Mouse (Mus musculus): ENCODE measurements around the gene Yipf1. TPM values are rescaled to one million over a fixed set of nuclear protein-coding genes. Genes with fewer than 3 reads are reported as not detected.

Yipf1 gene
- polyA plus RNA-seq, 1 experiment from 2014 or later: 45.5 TPM

DNA sequence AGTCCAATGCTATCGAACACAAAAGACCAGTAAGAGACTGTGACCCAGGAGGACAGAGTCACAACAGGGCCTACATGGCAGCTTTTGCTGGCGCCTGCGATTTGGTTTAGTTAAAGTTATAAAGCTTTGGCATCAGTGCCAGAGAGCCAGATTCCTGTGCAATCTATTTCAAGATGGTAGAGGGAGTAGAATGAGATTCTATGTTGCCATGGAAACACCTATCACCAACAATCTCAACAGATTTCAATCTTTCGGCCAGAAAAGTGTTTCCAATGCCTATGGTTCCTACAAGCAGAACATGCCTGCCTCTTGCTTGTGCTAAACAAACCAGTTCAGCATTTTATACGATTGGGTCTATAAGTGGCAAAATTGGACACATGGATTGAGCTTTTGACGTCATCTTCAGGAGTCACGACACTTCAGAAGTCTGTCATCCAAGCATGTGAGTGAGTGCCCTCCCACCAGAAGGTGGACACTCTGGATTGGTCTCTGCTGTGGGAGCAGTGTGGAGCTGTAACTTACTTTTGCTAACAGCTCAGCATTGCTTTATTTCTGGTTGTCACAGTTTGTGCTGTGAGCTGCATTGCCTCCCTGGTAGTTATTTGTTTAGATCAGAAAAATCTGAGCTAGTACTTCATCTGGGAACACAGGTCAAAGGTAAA is 22.4 kb upstream of the Yipf1 start:
- DNase-seq (ENCODE audit: low spot score) (no peak), ATAC-seq (replicated peaks; ENCODE audit: low FRiP score) (no peak)
- Histone ChIP-seq H3K27me3 (replicated peaks; ENCODE audit: control insufficient read depth, insufficient read depth, low read length) (no peaks in the 10 kb centered on the region), H3K9me3 (ENCODE audit: control insufficient read depth, low read length) (no peaks in the 10 kb centered on the region), H3K27ac (ENCODE audit: low read depth, low read length) (no peak overlapping the region), H3K4me3 (ENCODE audit: low read depth, low read length) (no peak overlapping the region), H3K9ac (ENCODE audit: low read depth, low read length) (no peak overlapping the region), H3K4me2 (no peak overlapping the region), H3K36me3 (ENCODE audit: control insufficient read depth, insufficient read depth, low read length) (no peaks in the 10 kb centered on the region), H3K4me1 (replicated peaks; ENCODE audit: control insufficient read depth, insufficient read depth, low read length) (no peaks in the 10 kb centered on the region)
- 81% methylated on average over 7 of the region's 7 CpGs for whole genome bisulfite sequencing

DNA sequence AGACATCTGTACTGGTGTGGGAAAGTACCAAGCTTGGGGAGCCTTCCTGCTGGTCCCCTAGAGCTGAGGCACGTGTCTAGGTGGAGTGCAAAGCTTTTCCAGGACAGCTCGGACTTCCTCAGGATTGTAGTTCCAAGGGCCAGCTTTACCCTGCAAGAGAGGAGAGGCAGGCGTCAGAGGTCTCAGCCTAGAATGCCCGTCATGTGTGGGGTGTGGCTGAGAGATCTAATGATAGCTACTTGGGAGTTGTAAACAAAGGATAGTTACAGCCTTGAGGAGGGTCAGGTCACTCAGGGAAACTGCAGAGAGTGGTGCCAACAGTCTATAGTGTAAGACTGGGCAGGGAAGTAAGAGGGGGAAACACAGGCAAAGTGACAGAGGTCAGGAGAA is 21.9 kb upstream of the Yipf1 start:
- Histone ChIP-seq H3K27ac (ENCODE audit: low read depth, low read length) (no peak overlapping the region), H3K36me3 (ENCODE audit: control insufficient read depth, insufficient read depth, low read length) (no peaks in the 10 kb centered on the region), H3K9me3 (ENCODE audit: control insufficient read depth, low read length) (no peaks in the 10 kb centered on the region), H3K9ac (ENCODE audit: low read depth, low read length) (no peak overlapping the region), H3K27me3 (replicated peaks; ENCODE audit: control insufficient read depth, insufficient read depth, low read length) (no peaks in the 10 kb centered on the region), H3K4me1 (replicated peaks; ENCODE audit: control insufficient read depth, insufficient read depth, low read length) (no peaks in the 10 kb centered on the region), H3K4me3 (ENCODE audit: low read depth, low read length) (no peak overlapping the region), H3K4me2 (no peak overlapping the region)
- DNase-seq (ENCODE audit: low spot score) (no peak), ATAC-seq (replicated peaks; ENCODE audit: low FRiP score) (no peak)
- 35% methylated on average over 4 of the region's 4 CpGs for WGBS

DNA sequence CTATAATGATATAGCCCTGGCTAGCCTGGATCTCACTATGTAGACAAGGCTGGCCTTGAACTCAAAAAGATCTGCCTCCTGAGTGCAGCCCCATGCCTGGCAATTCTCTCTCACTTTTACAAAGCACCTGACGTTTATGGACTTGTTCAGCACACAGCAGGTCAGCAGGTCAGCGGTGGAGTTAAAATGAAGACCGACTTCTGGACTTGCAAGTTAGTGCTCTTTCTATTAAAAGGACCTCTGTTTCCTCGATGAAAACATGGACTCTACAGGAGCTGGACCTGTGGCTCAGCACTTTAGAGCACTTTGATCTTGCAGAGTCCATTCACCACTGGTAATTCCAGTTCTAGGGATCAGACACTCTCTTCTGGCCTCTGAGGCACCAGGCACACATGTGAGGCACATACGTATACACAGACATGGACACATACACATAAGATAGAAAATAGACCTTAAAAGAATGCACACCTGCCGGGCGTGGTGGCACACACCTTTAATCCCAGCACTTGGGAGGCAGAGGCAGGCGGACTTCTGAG is 16.0 kb upstream of the Yipf1 start:
- Histone ChIP-seq H3K9me3 (ENCODE audit: control insufficient read depth, low read length) (no peaks in the 10 kb centered on the region), H3K4me2 (no peak overlapping the region), H3K27me3 (replicated peaks; ENCODE audit: control insufficient read depth, insufficient read depth, low read length) (0 out of 2 replicates have a peak, but pooled peaks cover 2% of the 10 kb centered on the region), H3K4me3 (ENCODE audit: low read depth, low read length) (no peak overlapping the region), H3K9ac (ENCODE audit: low read depth, low read length) (no peak overlapping the region), H3K36me3 (ENCODE audit: control insufficient read depth, insufficient read depth, low read length) (no peaks in the 10 kb centered on the region), H3K27ac (ENCODE audit: low read depth, low read length) (no peak overlapping the region), H3K4me1 (replicated peaks; ENCODE audit: control insufficient read depth, insufficient read depth, low read length) (peaks cover 6% of the 10 kb centered on the region)
- 77% methylated on average over 8 of the region's 8 CpGs for WGBS
- ATAC-seq (replicated peaks; ENCODE audit: low FRiP score) (no peak), DNase-seq (ENCODE audit: low spot score) (no peak)

DNA sequence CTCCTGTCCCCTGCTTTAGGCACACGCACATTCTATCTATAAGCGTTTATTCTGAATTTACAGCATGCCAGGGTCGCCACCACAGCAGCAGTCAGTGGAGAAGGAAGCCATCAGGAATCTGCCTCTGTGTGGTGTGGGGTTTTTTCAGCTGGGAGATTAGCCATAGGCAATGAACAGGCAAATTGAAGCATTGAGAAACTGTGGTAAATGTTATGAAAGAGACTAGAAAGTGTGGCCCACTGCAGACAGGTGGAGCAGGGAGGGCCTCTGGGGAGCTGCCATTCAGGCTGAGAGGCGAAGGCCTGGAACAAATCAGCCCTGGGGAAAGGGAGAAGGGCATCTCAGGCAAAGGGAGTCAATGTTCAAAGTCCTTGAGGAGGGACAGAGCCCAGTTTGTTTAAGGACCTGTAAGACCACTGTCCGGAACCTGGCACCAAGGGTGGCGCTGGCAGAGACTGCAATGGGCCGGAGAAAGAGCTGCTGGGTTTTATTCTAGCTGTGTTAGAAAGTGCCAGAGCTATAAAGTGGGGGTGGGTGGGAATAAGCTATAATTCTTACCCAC is 14.3 kb upstream of the Yipf1 start:
- DNase-seq (ENCODE audit: low spot score) (no peak), ATAC-seq (replicated peaks; ENCODE audit: low FRiP score) (no peak)
- WGBS: 80% methylated on average over 7 of the region's 7 CpGs
- no peak overlapping the region for H3K4me3 ChIP-seq (ENCODE audit: low read depth, low read length)
- H3K27ac ChIP-seq (ENCODE audit: low read depth, low read length): no peak overlapping the region
- no peaks in the 10 kb centered on the region for H3K36me3 ChIP-seq (ENCODE audit: control insufficient read depth, insufficient read depth, low read length)
- peaks cover 2% of the 10 kb centered on the region; the same call in 1 of the 2 replicates for H3K27me3 ChIP-seq (replicated peaks; ENCODE audit: control insufficient read depth, insufficient read depth, low read length)
- peaks cover 6% of the 10 kb centered on the region for H3K4me1 ChIP-seq (replicated peaks; ENCODE audit: control insufficient read depth, insufficient read depth, low read length)
- H3K4me2 ChIP-seq: no peak overlapping the region
- no peak overlapping the region for H3K9ac ChIP-seq (ENCODE audit: low read depth, low read length)
- H3K9me3 ChIP-seq (ENCODE audit: control insufficient read depth, low read length): no peaks in the 10 kb centered on the region

DNA sequence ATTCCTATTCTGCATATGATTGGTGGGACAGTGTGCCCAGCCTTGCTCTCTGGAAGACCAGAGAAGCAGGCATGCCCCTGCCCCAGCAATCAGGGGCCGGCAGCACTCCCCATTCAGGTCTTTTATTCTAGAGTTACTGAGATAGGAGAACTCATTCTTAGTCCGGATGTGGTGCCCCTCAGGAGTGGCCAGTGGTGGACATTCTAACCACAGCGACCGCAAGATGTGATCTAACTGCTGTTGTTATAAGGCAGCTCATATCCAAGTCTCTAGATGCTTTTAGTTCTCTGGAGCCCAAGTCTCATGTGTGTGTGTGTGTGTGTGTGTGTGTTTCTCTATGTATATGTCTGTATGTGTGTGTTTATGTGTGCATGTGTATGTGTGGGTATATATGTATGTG is 13.8 kb upstream of the Yipf1 start:
- WGBS: 46% methylated on average over 4 of the region's 4 CpGs
- no peaks in the 10 kb centered on the region for H3K36me3 ChIP-seq (ENCODE audit: control insufficient read depth, insufficient read depth, low read length)

DNA sequence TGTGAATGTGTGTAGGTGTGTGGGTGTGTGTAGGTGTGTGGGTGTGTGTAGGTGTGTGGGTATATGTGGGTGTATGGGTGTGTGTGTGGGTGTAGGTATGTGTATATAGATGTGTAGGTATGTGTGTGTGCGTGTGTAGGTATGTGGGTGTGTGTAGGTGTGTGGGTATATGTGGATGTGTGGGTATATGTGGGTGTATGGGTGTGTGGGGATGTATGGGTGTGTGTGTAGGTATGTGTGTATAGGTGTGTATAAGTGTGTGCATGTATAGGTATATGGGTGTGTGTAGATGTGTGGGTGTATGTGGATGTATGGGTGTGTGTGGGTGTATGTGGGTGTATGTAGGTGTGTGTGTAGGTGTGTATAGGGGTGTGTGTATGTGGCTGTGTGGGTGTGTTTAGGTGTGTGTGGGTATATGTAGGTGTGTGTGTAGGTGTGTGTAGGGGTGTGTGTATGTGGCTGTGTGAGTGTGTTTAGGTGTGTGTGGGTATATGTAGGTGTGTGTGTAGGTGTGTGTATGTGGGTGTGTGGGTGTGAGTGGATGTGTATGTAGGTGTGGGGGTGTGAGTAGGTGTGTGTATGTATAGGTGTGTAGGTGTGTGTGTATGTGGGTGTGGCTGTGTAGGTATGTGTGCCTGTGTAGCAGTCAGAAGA is 13.1 kb upstream of the Yipf1 start:
- H3K4me1 ChIP-seq (replicated peaks; ENCODE audit: control insufficient read depth, insufficient read depth, low read length): peaks cover 6% of the 10 kb centered on the region
- H3K27me3 ChIP-seq (replicated peaks; ENCODE audit: control insufficient read depth, insufficient read depth, low read length): peaks cover 2% of the 10 kb centered on the region; the same call in 1 of the 2 replicates
- no peak overlapping the region for H3K9ac ChIP-seq (ENCODE audit: low read depth, low read length)
- 94% methylated on average over 1 of the region's 1 CpGs for WGBS
- H3K9me3 ChIP-seq (ENCODE audit: control insufficient read depth, low read length): no peaks in the 10 kb centered on the region
- no peak for ATAC-seq (replicated peaks; ENCODE audit: low FRiP score)
- no peak overlapping the region for H3K4me2 ChIP-seq
- H3K4me3 ChIP-seq (ENCODE audit: low read depth, low read length): no peak overlapping the region
- no peaks in the 10 kb centered on the region for H3K36me3 ChIP-seq (ENCODE audit: control insufficient read depth, insufficient read depth, low read length)
- DNase-seq (ENCODE audit: low spot score): no peak
- no peak overlapping the region for H3K27ac ChIP-seq (ENCODE audit: low read depth, low read length)

More for the DNA sequence above, 13.8 kb upstream of the Yipf1 start:
- Histone ChIP-seq H3K4me3 (ENCODE audit: low read depth, low read length) (no peak overlapping the region), H3K27me3 (replicated peaks; ENCODE audit: control insufficient read depth, insufficient read depth, low read length) (peaks cover 2% of the 10 kb centered on the region; the same call in 1 of the 2 replicates), H3K4me1 (replicated peaks; ENCODE audit: control insufficient read depth, insufficient read depth, low read length) (peaks cover 6% of the 10 kb centered on the region), H3K9me3 (ENCODE audit: control insufficient read depth, low read length) (no peaks in the 10 kb centered on the region), H3K27ac (ENCODE audit: low read depth, low read length) (no peak overlapping the region), H3K4me2 (no peak overlapping the region), H3K9ac (ENCODE audit: low read depth, low read length) (no peak overlapping the region)
- DNase-seq (ENCODE audit: low spot score) (no peak), ATAC-seq (replicated peaks; ENCODE audit: low FRiP score) (no peak)

DNA sequence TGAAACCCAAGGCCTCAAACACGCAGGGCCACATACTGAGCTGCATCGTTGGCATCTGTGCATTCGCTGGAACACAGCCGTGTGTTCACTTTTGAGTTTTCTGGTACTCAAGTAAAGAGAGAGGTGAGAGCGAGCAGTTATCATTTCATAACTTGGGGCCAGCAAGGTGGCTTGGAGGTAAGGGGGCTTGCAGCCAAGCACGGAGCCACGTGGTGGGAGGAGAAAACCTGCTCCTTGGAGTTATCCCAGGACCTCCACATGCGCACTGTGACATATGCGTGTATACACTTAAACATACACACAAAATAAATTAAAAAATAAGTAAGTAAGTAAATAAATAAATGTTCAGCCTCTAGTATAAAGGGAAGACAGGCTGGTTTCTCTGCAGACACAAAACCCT is 11.9 kb upstream of the Yipf1 start:
- ATAC-seq (replicated peaks; ENCODE audit: low FRiP score) (no peak), DNase-seq (ENCODE audit: low spot score) (no peak)
- Histone ChIP-seq H3K9ac (ENCODE audit: low read depth, low read length) (no peak overlapping the region), H3K4me3 (ENCODE audit: low read depth, low read length) (no peak overlapping the region), H3K4me1 (replicated peaks; ENCODE audit: control insufficient read depth, insufficient read depth, low read length) (peaks cover 6% of the 10 kb centered on the region), H3K27ac (ENCODE audit: low read depth, low read length) (no peak overlapping the region), H3K36me3 (ENCODE audit: control insufficient read depth, insufficient read depth, low read length) (no peaks in the 10 kb centered on the region), H3K27me3 (replicated peaks; ENCODE audit: control insufficient read depth, insufficient read depth, low read length) (peaks cover 2% of the 10 kb centered on the region; the same call in 1 of the 2 replicates), H3K9me3 (ENCODE audit: control insufficient read depth, low read length) (no peaks in the 10 kb centered on the region), H3K4me2 (no peak overlapping the region)
- 78% methylated on average over 9 of the region's 9 CpGs for WGBS

DNA sequence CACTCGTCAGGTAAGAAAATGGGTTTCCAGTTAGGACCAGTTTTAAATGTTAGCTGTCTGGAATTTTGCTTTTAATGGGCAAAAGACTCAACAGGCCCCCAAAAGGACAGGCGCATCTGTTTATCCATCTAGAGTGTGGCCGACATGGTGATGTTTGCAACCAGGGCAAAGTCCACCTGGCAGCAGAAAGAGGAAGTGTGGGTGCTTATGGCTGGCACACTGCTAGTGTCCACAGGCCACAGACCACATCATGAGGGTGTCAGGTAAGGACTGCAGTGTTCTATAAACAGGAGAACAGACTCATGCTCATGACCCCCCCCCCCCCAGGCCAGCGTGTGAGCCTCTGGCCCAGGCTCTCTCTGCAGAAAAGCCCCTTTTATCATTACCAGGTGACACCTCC is 11.3 kb upstream of the Yipf1 start:
- 72% methylated on average over 4 of the region's 4 CpGs for WGBS
- no peak; the same call in 1 of the 2 replicates for ATAC-seq (replicated peaks; ENCODE audit: low FRiP score)
- peaks cover 6% of the 10 kb centered on the region for H3K4me1 ChIP-seq (replicated peaks; ENCODE audit: control insufficient read depth, insufficient read depth, low read length)

More for the DNA sequence above, 11.3 kb upstream of the Yipf1 start:
- no peak overlapping the region for H3K4me3 ChIP-seq (ENCODE audit: low read depth, low read length)
- H3K36me3 ChIP-seq (ENCODE audit: control insufficient read depth, insufficient read depth, low read length): no peaks in the 10 kb centered on the region
- no peak overlapping the region for H3K4me2 ChIP-seq
- H3K27ac ChIP-seq (ENCODE audit: low read depth, low read length): no peak overlapping the region
- peaks cover 2% of the 10 kb centered on the region; the same call in 1 of the 2 replicates for H3K27me3 ChIP-seq (replicated peaks; ENCODE audit: control insufficient read depth, insufficient read depth, low read length)
- no peak overlapping the region for H3K9ac ChIP-seq (ENCODE audit: low read depth, low read length)
- H3K9me3 ChIP-seq (ENCODE audit: control insufficient read depth, low read length): no peaks in the 10 kb centered on the region
- no peak for DNase-seq (ENCODE audit: low spot score)

All from liver, embryonic 11.5 days (tissue).